Mouse (Mus musculus) CD4-positive helper T cell, adult 2 months (primary cell): Measurements from ENCODE around the gene A230050P20Rik.

Experiments used
- DNase-seq: peaks from one replicate; pipeline ENCODE4 v3.0.0-alpha.2; 2012; ENCODE audit warnings: low read depth, missing footprints, low spot score

A230050P20Rik gene

DNA sequence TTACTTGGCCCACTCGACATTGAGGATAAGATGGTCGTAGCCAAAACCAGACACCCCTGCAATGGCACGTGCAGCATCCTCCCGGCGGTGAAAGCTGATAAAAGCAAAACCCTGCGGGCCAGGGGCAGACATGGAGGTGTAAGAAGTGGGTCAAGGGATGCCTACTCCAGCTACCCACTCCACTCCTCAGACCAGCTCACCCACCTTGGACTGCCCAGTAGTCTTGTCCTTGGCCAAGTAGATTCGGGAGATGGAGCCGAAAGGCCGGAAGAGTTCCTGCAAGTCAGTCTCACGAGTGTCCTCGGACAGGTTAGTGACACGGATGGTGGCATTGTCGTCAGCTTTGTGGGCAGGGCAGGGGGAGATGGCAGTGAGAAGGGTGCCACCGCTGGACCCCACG lies 26.2 kb downstream of the A230050P20Rik start:
- no peak for DNase-seq

DNA sequence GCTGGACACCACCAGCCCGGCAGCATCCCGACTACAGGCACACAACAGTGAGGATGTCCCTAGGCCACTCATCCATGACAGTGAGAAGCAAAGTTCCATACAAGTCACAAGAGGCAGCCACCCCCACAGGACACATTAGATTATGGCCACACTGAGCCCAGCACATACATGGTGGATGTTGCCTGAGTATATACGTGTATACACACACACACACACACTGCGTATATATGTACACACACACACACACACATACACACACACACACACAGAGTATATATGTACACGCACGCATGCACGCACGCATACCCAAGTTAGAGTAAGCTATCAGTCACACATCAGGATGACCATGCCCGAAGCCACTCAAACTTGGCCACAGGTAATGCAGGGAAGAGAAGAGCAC lies 26.9 kb downstream of the A230050P20Rik start:
- DNase-seq = no peak

DNA sequence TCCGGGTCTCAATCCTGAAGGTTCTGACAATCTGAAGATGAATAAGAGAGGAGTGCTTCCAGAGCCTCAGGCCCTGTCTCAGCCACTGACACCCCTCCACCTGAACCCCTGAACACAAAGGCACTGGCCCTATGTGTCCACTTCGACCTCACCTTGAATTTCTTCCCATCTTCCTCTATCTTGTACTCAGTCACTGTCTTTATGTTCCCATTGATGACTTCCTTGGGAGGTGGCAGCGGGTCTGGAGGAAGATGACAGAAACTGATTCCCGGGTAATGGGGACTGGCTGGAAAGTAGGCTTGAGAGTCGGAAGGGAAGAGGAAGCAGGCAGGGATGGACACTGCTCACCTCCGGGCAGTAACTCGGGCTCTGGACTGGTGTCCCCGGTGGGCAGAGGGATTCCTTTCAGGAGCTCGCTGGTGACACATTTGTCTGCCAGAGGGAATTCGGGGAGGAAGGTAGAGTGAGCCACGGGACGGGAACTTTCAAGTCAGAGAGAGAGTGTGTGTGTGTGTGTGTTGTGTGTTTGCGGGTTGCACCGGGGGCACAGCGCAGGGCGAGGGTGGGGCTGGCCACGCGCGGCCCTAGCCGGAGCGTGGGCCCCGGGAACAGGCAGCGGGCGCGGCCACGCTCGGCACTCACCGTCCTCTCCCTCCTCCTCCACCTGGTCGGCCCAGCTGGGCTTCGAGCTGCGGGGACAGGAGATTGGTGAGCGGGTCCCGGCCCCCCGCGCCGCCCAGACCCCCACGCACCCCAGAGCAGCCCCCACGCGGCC lies 29.5 kb downstream of the A230050P20Rik start:
- DNase-seq = no peak

DNA sequence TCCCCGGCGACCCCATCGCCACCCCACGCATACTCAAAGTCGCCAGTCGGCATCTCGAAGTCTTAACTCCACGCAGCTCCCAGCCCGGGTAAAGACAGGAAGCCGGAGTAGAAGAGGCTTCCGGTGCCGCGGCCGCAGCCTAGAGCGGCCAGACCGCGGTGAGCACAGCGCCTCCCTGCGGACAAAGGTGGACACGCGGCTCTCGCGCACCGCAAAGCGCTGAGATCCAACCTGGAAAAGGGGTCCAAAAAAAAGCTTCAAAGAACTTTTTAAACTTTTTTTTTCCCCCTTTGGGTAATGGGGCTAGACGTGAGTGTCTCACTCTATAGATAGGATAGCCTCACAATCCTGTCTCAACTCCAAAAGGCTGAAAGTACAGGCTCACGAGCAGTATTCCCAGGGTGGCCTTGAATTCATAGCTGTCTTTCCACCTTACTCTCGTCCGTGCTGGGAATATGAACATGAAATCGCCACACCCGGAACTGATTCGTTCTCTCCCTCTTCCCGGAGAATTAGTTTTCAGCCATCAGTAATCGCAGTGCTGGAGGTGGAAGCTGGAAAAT lies 30.1 kb downstream of the A230050P20Rik start, which contains the start of gene Eif3g:
Gene Eif3g (minus strand): TSS at position 113 of the 563 bp plus-strand sequence.
- peak; percentile 91 for DNase-seq

DNA sequence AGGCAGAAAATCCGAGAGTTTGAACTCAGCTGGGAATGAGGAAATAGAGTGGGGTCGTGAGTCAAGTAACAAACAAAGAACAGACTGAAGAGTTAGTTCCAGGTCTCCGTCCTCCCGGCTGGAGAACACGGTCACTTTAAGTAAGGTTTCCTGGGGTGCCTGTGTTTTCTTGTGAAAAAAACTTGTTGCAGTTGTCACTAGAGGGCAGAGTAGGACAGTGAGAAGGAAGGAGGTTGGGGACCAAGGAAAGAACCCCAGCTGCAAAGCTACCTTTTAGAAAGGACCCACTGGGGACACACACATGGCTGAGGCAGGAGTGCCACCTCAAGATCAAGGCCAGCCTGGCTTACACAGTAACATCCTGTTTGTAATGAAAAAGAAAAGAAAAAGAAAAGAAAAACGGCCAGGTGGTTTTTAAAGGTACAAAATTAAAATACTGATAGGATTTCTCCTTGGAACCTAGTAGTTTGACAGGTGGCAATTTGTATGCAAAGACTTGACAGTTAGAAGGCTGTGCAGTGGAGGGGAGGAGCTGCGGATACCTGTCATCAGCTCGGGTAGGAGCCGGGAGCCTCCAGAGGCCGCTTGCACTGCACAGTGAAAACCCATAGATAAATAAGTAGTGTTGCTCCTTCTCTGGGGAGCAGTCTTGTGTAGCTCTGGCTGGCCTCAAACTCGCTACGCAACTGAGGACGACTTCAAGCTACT lies 33.2 kb downstream of the A230050P20Rik start:
- peak; percentile 76 for DNase-seq

DNA sequence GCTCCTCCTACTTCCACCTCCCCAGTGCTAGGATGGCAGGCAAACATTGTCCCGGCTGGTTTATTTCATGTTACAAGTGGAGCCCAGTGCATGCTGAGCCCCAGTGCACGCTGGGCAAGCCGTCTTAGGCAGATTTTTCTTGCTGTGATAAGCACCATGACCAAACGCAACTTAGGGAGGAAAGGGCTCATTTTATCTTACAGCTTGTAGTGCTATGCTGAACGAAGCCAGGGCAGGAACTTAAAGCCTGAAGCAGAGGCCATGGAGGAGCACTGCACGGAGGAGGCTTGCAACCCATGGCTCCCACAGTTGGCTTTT lies 33.7 kb downstream of the A230050P20Rik start:
- no peak for DNase-seq

DNA sequence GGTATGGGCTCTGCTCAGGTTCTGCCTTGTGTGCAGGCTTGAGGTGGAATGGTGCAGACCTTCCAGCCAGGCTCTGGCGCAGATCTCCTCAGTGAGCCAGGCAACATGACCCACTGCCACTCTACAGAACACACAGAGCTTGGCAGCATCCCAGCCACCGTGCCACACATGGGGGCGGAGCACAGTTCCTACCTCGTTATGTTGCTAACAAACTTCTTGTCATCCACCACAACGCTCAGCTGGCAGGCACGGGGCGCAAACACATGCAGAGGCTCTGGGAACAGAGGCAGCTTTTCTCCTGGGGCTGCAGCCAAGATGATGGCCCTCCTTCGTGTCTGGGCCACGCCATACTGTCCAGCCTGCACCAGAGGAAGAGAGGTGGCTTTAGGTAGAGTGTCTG lies 41.5 kb downstream of the A230050P20Rik start:
- DNase-seq = no peak

DNA sequence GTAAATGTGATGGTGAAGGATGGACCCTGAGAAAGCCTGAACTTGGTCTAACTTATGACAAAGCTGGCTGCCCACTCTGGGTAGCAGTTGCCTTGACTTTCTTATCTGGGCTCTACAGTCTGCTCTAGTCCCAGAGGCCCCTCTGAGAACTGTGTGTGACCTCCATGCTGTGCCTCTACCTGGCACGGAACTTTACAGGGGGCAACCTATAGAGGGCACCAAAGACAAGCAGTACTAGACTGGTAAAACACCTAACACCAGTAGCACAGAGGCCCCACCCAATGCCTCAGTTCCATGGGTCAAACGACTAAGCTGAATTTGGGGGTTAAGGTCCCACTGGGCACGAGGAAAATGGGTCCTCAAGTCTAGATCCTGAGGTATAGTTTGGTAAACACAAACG lies 47.7 kb downstream of the A230050P20Rik start:
- peak; percentile 63 for DNase-seq

DNA sequence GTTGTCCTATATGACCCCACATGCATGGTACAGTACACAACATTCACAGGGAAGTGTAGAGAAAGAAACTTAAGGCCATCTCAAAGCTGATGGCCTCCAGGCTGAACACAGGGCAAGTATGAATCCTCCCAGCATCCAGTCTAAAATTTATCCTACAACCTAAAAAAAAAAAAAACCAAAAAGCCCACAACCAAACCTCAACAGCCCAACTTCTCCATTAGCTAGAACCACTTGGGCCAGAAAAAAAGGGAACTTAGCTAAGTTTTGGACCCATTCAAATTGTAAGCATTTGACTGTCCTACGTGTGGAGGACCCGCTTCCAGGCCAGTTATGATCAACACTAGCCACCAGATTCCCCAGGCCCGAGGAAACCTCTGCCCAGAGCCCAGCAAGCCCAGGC lies 54.8 kb downstream of the A230050P20Rik start:
- no peak for DNase-seq
